Mouse (Mus musculus) MEL (cell line): ENCODE results near the gene Olfr1555-ps1. TPM values are rescaled to one million over a fixed set of nuclear protein-coding genes. Genes with fewer than 3 reads are reported as not detected.
"Not testable (repeated sequence)": the region's sequence is repeated elsewhere in the genome, so short reads cannot be mapped to it uniquely, and the experiment has no call there.

Experiments
- DNase-seq: peaks from one replicate; pipeline ENCODE4 v3.0.0; 2011; ENCODE audit warnings: low read depth, low spot score
- H3K27ac ChIP-seq: 2 replicates; pipeline ENCODE4 v1.5.1; 2012; ENCODE audit warnings: low read depth, mild to moderate bottlenecking, control low read depth, low read length, moderate library complexity; ENCODE audit not compliant: control insufficient read depth
- H3K27me3 ChIP-seq, 2 experiments: fragments of 150-350 bp in 1 of 2; sonication (generic) in 1 of 2; 2 replicates each; pipeline ENCODE4 v1.6.1; 2012; ENCODE audit warnings: low read length in 2 of 2, mild to moderate bottlenecking in 2 of 2, improper control_type of control experiment in 1 of 2, moderate library complexity in 1 of 2; ENCODE audit not compliant: insufficient read depth in 2 of 2, control insufficient read depth in 1 of 2
- H3K36me3 ChIP-seq, 2 experiments: 2 replicates each; pipeline ENCODE4 v1.6.1; 2012 to 2014; ENCODE audit warnings: low read length in 2 of 2, improper control_type of control experiment in 1 of 2, inconsistent platforms in 1 of 2, mild to moderate bottlenecking in 1 of 2; ENCODE audit not compliant: insufficient read depth in 2 of 2, control insufficient read depth in 1 of 2
- H3K4me1 ChIP-seq, 2 experiments: fragments of 150-350 bp in 1 of 2; sonication (generic) in 1 of 2; 2 replicates each; pipeline ENCODE4 v1.6.1; 2012; ENCODE audit warnings: low read length in 2 of 2, improper control_type of control experiment in 1 of 2, mild to moderate bottlenecking in 1 of 2; ENCODE audit not compliant: insufficient read depth in 2 of 2, control insufficient read depth in 1 of 2
- H3K4me3 ChIP-seq, 2 experiments: fragments of 150-350 bp in 1 of 2; sonication (generic) in 1 of 2; 2 replicates each; pipeline ENCODE4 v1.5.1; 2012; ENCODE audit warnings: low read depth in 2 of 2, low read length in 2 of 2, mild to moderate bottlenecking in 2 of 2, moderate library complexity in 2 of 2, control low read depth in 1 of 2, improper control_type of control experiment in 1 of 2; ENCODE audit not compliant: control insufficient read depth in 1 of 2, insufficient read depth in 1 of 2
- H3K79me2 ChIP-seq: 2 replicates; pipeline ENCODE4 v1.6.1; 2012; ENCODE audit warnings: mild to moderate bottlenecking, low read length, moderate library complexity; ENCODE audit not compliant: control insufficient read depth, poor library complexity, insufficient read depth
- H3K9ac ChIP-seq: 2 replicates; pipeline ENCODE4 v1.6.1; 2012; ENCODE audit warnings: low read depth, mild to moderate bottlenecking, control low read depth, low read length, moderate library complexity; ENCODE audit not compliant: control insufficient read depth, poor library complexity, severe bottlenecking
- H3K9me3 ChIP-seq: fragments of 150-350 bp; sonication (generic); replicated peaks from 2 replicates; pipeline ENCODE4 v1.6.1; 2012; ENCODE audit warnings: mild to moderate bottlenecking, low read length, improper control_type of control experiment, moderate library complexity; ENCODE audit not compliant: insufficient read depth
- BHLHE40 ChIP-seq: IDR thresholded peaks from 2 replicates; pipeline ENCODE4 v1.6.1; 2012; ENCODE audit warnings: low read depth, mild to moderate bottlenecking, inconsistent platforms, low read length, improper control_type of control experiment, borderline replicate concordance
- CTCF ChIP-seq, 3 experiments: IDR thresholded peaks in 2 of 3; conservative IDR thresholded peaks in 1 of 3; 2 replicates each; pipeline ENCODE4 v1.5.1; 2011 to 2012; ENCODE audit warnings: low read length in 3 of 3, low read depth in 2 of 3, mild to moderate bottlenecking in 2 of 3, improper control_type of control experiment in 1 of 3, inconsistent platforms in 1 of 3, mixed read lengths in 1 of 3, moderate library complexity in 1 of 3; ENCODE audit not compliant: control insufficient read depth in 1 of 3, insufficient read depth in 1 of 3, poor library complexity in 1 of 3, severe bottlenecking in 1 of 3
- ETS1 ChIP-seq: IDR thresholded peaks from 2 replicates; pipeline ENCODE4 v1.6.1; 2012; ENCODE audit warnings: low read depth, mild to moderate bottlenecking, inconsistent platforms, low read length, improper control_type of control experiment, moderate library complexity
- GABPA ChIP-seq: IDR thresholded peaks from 2 replicates; pipeline ENCODE4 v1.6.1; 2012; ENCODE audit warnings: low read depth, mild to moderate bottlenecking, inconsistent platforms, low read length, improper control_type of control experiment, moderate library complexity
- HCFC1 ChIP-seq: IDR thresholded peaks from 2 replicates; pipeline ENCODE4 v1.6.1; 2012; ENCODE audit warnings: low read depth, mild to moderate bottlenecking, inconsistent platforms, low read length, improper control_type of control experiment, moderate library complexity
- JUND ChIP-seq: IDR thresholded peaks from 2 replicates; pipeline ENCODE4 v1.6.1; 2011; ENCODE audit warnings: low read depth, mild to moderate bottlenecking, improper control_type of control experiment, low read length
- KAT2A ChIP-seq: conservative IDR thresholded peaks from 2 replicates; pipeline ENCODE4 v1.6.1; 2012; ENCODE audit warnings: low read depth, low read length, improper control_type of control experiment, inconsistent platforms
- MAFK ChIP-seq: IDR thresholded peaks from 2 replicates; pipeline ENCODE4 v1.6.1; 2011; ENCODE audit warnings: low read depth, mild to moderate bottlenecking, low read length, improper control_type of control experiment, borderline replicate concordance
- MAZ ChIP-seq: IDR thresholded peaks from 2 replicates; pipeline ENCODE4 v1.6.1; 2012; ENCODE audit warnings: low read depth, mild to moderate bottlenecking, inconsistent platforms, low read length, improper control_type of control experiment
- POLR2AphosphoS2 ChIP-seq: IDR thresholded peaks from 2 replicates; pipeline ENCODE4 v1.6.1; 2011; ENCODE audit warnings: low read length, improper control_type of control experiment
- RAD21 ChIP-seq: IDR thresholded peaks from 2 replicates; pipeline ENCODE4 v1.6.1; 2011; ENCODE audit warnings: mild to moderate bottlenecking, low read depth, low read length, improper control_type of control experiment
- TAL1 ChIP-seq: IDR thresholded peaks from 2 replicates; pipeline ENCODE4 v1.6.1; 2012; ENCODE audit warnings: mild to moderate bottlenecking, inconsistent platforms, low read length, moderate library complexity, mixed read lengths
- TBP ChIP-seq: IDR thresholded peaks from 2 replicates; pipeline ENCODE4 v1.8.0; 2011; ENCODE audit warnings: low read depth, low read length, improper control_type of control experiment
- TCF12 ChIP-seq: IDR thresholded peaks from 2 replicates; pipeline ENCODE4 v1.6.1; 2014; ENCODE audit warnings: low read depth, mild to moderate bottlenecking, inconsistent platforms, low read length, improper control_type of control experiment, moderate library complexity
- UBTF ChIP-seq: IDR thresholded peaks from 2 replicates; pipeline ENCODE4 v1.6.1; 2012; ENCODE audit warnings: low read depth, mild to moderate bottlenecking, inconsistent platforms, low read length, improper control_type of control experiment, moderate library complexity, borderline replicate concordance; ENCODE audit not compliant: insufficient read depth
- ZKSCAN1 ChIP-seq: IDR thresholded peaks from 2 replicates; pipeline ENCODE4 v1.6.1; 2012; ENCODE audit warnings: low read depth, mild to moderate bottlenecking, inconsistent platforms, low read length, improper control_type of control experiment, moderate library complexity
- ZMIZ1 ChIP-seq: IDR thresholded peaks from 2 replicates; pipeline ENCODE4 v1.6.1; 2012; ENCODE audit warnings: low read depth, mild to moderate bottlenecking, inconsistent platforms, low read length, improper control_type of control experiment, moderate library complexity
- polyA plus RNA-seq, 2 experiments: library from polyadenylated mRNA; stranded (reverse) in 1 of 2; unstranded in 1 of 2; fragments of >175 nt in 1 of 2; fragments of >200 nt in 1 of 2; gene quantifications; 2 replicates each; pipeline versions ENCODE4 v1.2.1 to v1.2.4; 2012; ENCODE audit warnings: low replicate concordance in 2 of 2, low read depth in 1 of 2; ENCODE audit not compliant: insufficient read length in 2 of 2, insufficient read depth in 1 of 2, missing spikeins in 1 of 2
- total RNA-seq: library from RNA; depleted of rRNA; stranded (reverse); fragments of 300-350 nt; gene quantifications from 2 replicates; pipeline ENCODE4 v1.2.3, GENCODE M21; 2012; rRNA removed

The Olfr1555-ps1 gene
- total RNA-seq = not detected in 2 replicates
- polyA plus RNA-seq = not detected

GRCm38 (mm10) chr19:12170062-12170599 lies at the start of gene Olfr1555-ps1:
Gene Olfr1555-ps1, minus strand, starts transcription at chr19:12170112.
- DNase-seq, H3K4me3 ChIP-seq, H3K36me3 ChIP-seq, H3K27me3 ChIP-seq, H3K27ac ChIP-seq, H3K9ac ChIP-seq, H3K79me2 ChIP-seq, H3K4me1 ChIP-seq, H3K9me3 ChIP-seq: not testable (repeated sequence)

GRCm38 (mm10) chr19:12200334-12200733 lies 30.4 kb upstream of the Olfr1555-ps1 start, which contains the start of gene Olfr1431:
Gene Olfr1431, plus strand, starts transcription at chr19:12200634.
- H3K9me3 ChIP-seq = no peaks in the 10 kb centered on the region
- DNase-seq = no peak
- H3K27me3 ChIP-seq = no peaks in the 10 kb centered on the region
- TF ChIP-seq BHLHE40 = no peak
- no peak for TF ChIP-seq ZMIZ1
- no peak for TF ChIP-seq TAL1
- TF ChIP-seq ETS1 = no peak
- no peak for TF ChIP-seq KAT2A
- no peak for TF ChIP-seq POLR2AphosphoS2
- TF ChIP-seq TCF12 = no peak
- no peak for TF ChIP-seq JUND
- no peak for TF ChIP-seq TBP
- no peak for TF ChIP-seq ZKSCAN1
- no peak for TF ChIP-seq GABPA
- no peak for TF ChIP-seq HCFC1
- TF ChIP-seq CTCF (IDR thresholded peaks at IDR 0.05 in 2 of 3, conservative IDR thresholded peaks at IDR 0.05 in 1 of 3; ENCODE audit: control insufficient read depth in 1 of 3, insufficient read depth in 1 of 3, low read depth in 2 of 3, low read length in 3 of 3, poor library complexity in 1 of 3, severe bottlenecking in 1 of 3) = no peak
- TF ChIP-seq UBTF = no peak
- no peak for TF ChIP-seq RAD21
- TF ChIP-seq MAZ = no peak
- no peak for TF ChIP-seq MAFK
- no peaks in the 10 kb centered on the region for H3K36me3 ChIP-seq
- no peaks in the 10 kb centered on the region for H3K4me1 ChIP-seq
- H3K4me3 ChIP-seq = no peak within 1 kb of the TSS
- no peak within 1 kb of the TSS for H3K9ac ChIP-seq
- no peak within 1 kb of the TSS for H3K27ac ChIP-seq
- no peaks in the 10 kb centered on the region for H3K79me2 ChIP-seq

GRCm38 (mm10) chr19:12199076-12199475 lies 29.2 kb upstream of the Olfr1555-ps1 start:
- not testable (repeated sequence) for H3K27me3 ChIP-seq, H3K27ac ChIP-seq, DNase-seq, H3K9ac ChIP-seq, H3K4me1 ChIP-seq, H3K9me3 ChIP-seq, H3K36me3 ChIP-seq, H3K79me2 ChIP-seq, H3K4me3 ChIP-seq

GRCm38 (mm10) chr19:12175431-12175830 lies 5.5 kb upstream of the Olfr1555-ps1 start:
- not testable (repeated sequence) for H3K4me1 ChIP-seq, H3K4me3 ChIP-seq, H3K27me3 ChIP-seq, H3K9ac ChIP-seq, H3K9me3 ChIP-seq, H3K79me2 ChIP-seq, DNase-seq, H3K27ac ChIP-seq, H3K36me3 ChIP-seq
